Comparison of ENCODE assay signal across 10 mouse cellular contexts in genomic region chr3:146153862-146154611, GRCm38 (mm10). TPM values are rescaled to one million over a fixed set of nuclear protein-coding genes. Genes with fewer than 3 reads are reported as not detected.
DNase-seq lines count a peak whose midpoint lies in the region; ATAC-seq and TF ChIP-seq lines count a peak whose summit lies in the region.
"Had no signal": no experiment of that assay in that cellular context is flagged by ENCODE, and none has a peak within 500 bp of the region (broad histone marks: within the 10 kb centered on the region; RNA-seq: fewer than 3 reads in every experiment).

No protein-coding gene starts in this region.

- peak overlapping the region; percentile 47 for H3K4me2 ChIP-seq in embryonic facial prominence, embryonic 13.5 days
- H3K4me2 ChIP-seq in limb, embryonic 11.5 days (ENCODE audit: low read depth, severe bottlenecking): no peak overlapping the region

- H3K27ac ChIP-seq in spleen, adult 2 months (ENCODE audit: insufficient read depth, low read length): no peak overlapping the region
- no peak overlapping the region; the same call in 1 of the 2 replicates for H3K27ac ChIP-seq in embryonic facial prominence, embryonic 13.5 days
- no peak overlapping the region for H3K27ac ChIP-seq in limb, embryonic 11.5 days (replicated peaks; ENCODE audit: low read depth, low read length)
- H3K27ac ChIP-seq in thymus, adult 2 months (ENCODE audit: control insufficient read depth, insufficient read depth, low read length): no peak overlapping the region
- H3K27ac ChIP-seq: heart, adult 2 months had no signal

- peak overlapping the region; percentile 10; the same call in 1 of the 2 replicates for H3K4me3 ChIP-seq in spleen, adult 2 months (ENCODE audit: extremely low read depth, insufficient read depth, insufficient read length)
- H3K4me3 ChIP-seq in embryonic facial prominence, embryonic 13.5 days: peak overlapping the region; percentile 13; the same call in 1 of the 2 replicates
- H3K4me3 ChIP-seq in limb, embryonic 11.5 days (ENCODE audit: low read depth, low read length): no peak overlapping the region
- H3K4me3 ChIP-seq in thymus, adult 2 months (ENCODE audit: control insufficient read depth, insufficient read depth, low read length): no peak overlapping the region
- H3K4me3 ChIP-seq: heart, adult 2 months had no signal

- H3K9ac ChIP-seq in embryonic facial prominence, embryonic 13.5 days: no peak overlapping the region
- no peak overlapping the region for H3K9ac ChIP-seq in limb, embryonic 11.5 days (ENCODE audit: low read length)

- H3K9me3 ChIP-seq in embryonic facial prominence, embryonic 13.5 days: no peaks in the 10 kb centered on the region
- no peaks in the 10 kb centered on the region for H3K9me3 ChIP-seq in limb, embryonic 11.5 days (ENCODE audit: control insufficient read depth, low read length)

- no peak for DNase-seq in spleen, adult 2 months (ENCODE audit: low read depth in 1 of 2, low spot score in 2 of 2)
- no peak for DNase-seq in spleen, adult 18-20 months
- DNase-seq in limb, embryonic 11.5 days (ENCODE audit: low spot score): peak; percentile 40
- DNase-seq in splenic B cell, adult 2 months (ENCODE audit: low read depth, low spot score): peak; percentile 72
- no peak for DNase-seq in adrenal gland, adult (ENCODE audit: inconsistent age in 2 of 2, low spot score in 1 of 2)
- no peak for DNase-seq in layer of hippocampus, adult 18-20 months (ENCODE audit: low spot score in 2 of 2)
- DNase-seq in thymus, adult 2 months: no peak

- ATAC-seq in embryonic facial prominence, embryonic 13.5 days (ENCODE audit: insufficient number of reproducible peaks, insufficient read depth, low FRiP score, low TSS enrichment, low read depth): peak; percentile 53; the same call in 1 of the 2 replicates
- no peak for ATAC-seq in limb, embryonic 11.5 days (ENCODE audit: insufficient number of reproducible peaks, low FRiP score, low TSS enrichment, low read depth)

- 18% methylated on average over 12 of the region's 12 CpGs for WGBS in spleen, adult 2 months
- 10% methylated on average over 11 of the region's 12 CpGs for WGBS in embryonic facial prominence, embryonic 13.5 days
- WGBS in limb, embryonic 11.5 days: 40% methylated on average over 11 of the region's 12 CpGs
- WGBS in thymus, adult 2 months: 23% methylated on average over 12 of the region's 12 CpGs

- H3K36me3 ChIP-seq in spleen, adult 2 months (ENCODE audit: control insufficient read depth, insufficient read depth, low read length): no peaks in the 10 kb centered on the region
- H3K36me3 ChIP-seq in embryonic facial prominence, embryonic 13.5 days: no peaks in the 10 kb centered on the region
- no peaks in the 10 kb centered on the region for H3K36me3 ChIP-seq in limb, embryonic 11.5 days (ENCODE audit: control insufficient read depth, insufficient read depth, low read length)
- no peaks in the 10 kb centered on the region for H3K36me3 ChIP-seq in splenic B cell, adult 2 months (ENCODE audit: control insufficient read depth, insufficient read depth, low read length, poor library complexity, severe bottlenecking)
- no peaks in the 10 kb centered on the region for H3K36me3 ChIP-seq in thymus, adult 2 months (ENCODE audit: control insufficient read depth, insufficient read depth, low read length)

- no peak for TF ChIP-seq CTCF in spleen, adult 2 months (IDR thresholded peaks at IDR 0.05; ENCODE audit: extremely low read depth, insufficient read depth, insufficient read length, insufficient replicate concordance)
- no peak for TF ChIP-seq CTCF in thymus, adult 2 months (IDR thresholded peaks at IDR 0.05; ENCODE audit: borderline replicate concordance, control insufficient read depth, extremely low read depth, insufficient read depth, low read length, poor library complexity)

- no peak for TF ChIP-seq POLR2A in spleen, adult 2 months (IDR thresholded peaks at IDR 0.05; ENCODE audit: low read depth, low read length)
- TF ChIP-seq POLR2A in thymus, adult 2 months (IDR thresholded peaks at IDR 0.05; ENCODE audit: control insufficient read depth, extremely low read depth, insufficient read depth, low read length, poor library complexity): no peak

- peaks cover 29% of the 10 kb centered on the region for H3K4me1 ChIP-seq in spleen, adult 2 months (ENCODE audit: control insufficient read depth, insufficient read depth, insufficient read length)
- H3K4me1 ChIP-seq in embryonic facial prominence, embryonic 13.5 days: peaks cover 26% of the 10 kb centered on the region
- peaks cover 11% of the 10 kb centered on the region for H3K4me1 ChIP-seq in limb, embryonic 11.5 days (ENCODE audit: control insufficient read depth, insufficient read depth, low read length)
- H3K4me1 ChIP-seq in thymus, adult 2 months (replicated peaks; ENCODE audit: control insufficient read depth, insufficient read depth, low read length): peaks cover 53% of the 10 kb centered on the region

- H3K27me3 ChIP-seq in spleen, adult 2 months (ENCODE audit: control insufficient read depth, insufficient read depth, low read length): no peaks in the 10 kb centered on the region
- peaks cover 69% of the 10 kb centered on the region for H3K27me3 ChIP-seq in embryonic facial prominence, embryonic 13.5 days
- H3K27me3 ChIP-seq in limb, embryonic 11.5 days (ENCODE audit: control insufficient read depth, insufficient read depth, low read length): no peaks in the 10 kb centered on the region
- no peaks in the 10 kb centered on the region for H3K27me3 ChIP-seq in splenic B cell, adult 2 months (ENCODE audit: control insufficient read depth, insufficient read depth, low read length, poor library complexity, severe bottlenecking)
- H3K27me3 ChIP-seq in thymus, adult 2 months (ENCODE audit: control insufficient read depth, insufficient read depth, low read length): no peaks in the 10 kb centered on the region

RNA-seq across cellular contexts. Expression of gene Mcoln2, which starts 4.4 kb away (rescaled TPM):
- polyA plus RNA-seq in spleen, adult 2 months (2012; rRNA removed): 6.6 and 8.2 TPM in 2 replicates
- 0.51 and 0.58 TPM in 2 replicates for polyA plus RNA-seq in embryonic facial prominence, embryonic 13.5 days (2015; fragmentation: Nextera tagmentation; extraction: Ambion mirVana)
- 0.63 and 1.1 TPM in 2 replicates for polyA plus RNA-seq in limb, embryonic 11.5 days (2014; fragmentation: Nextera tagmentation; extraction: Ambion mirVana)
- not detected for total RNA-seq in layer of hippocampus, adult 18-20 months (2021)
- polyA plus RNA-seq in thymus, adult 2 months (2012; rRNA removed): 3.3 and 3.5 TPM in 2 replicates

RNA-seq across cellular contexts. Expression of gene Mcoln3, which starts 36.8 kb away (rescaled TPM):
- polyA plus RNA-seq in spleen, adult 2 months (2012; rRNA removed): 3.2 and 4.1 TPM in 2 replicates
- 3.9 and 5.7 TPM in 2 replicates for polyA plus RNA-seq in embryonic facial prominence, embryonic 13.5 days (2015; fragmentation: Nextera tagmentation; extraction: Ambion mirVana)
- polyA plus RNA-seq in limb, embryonic 11.5 days (2014; fragmentation: Nextera tagmentation; extraction: Ambion mirVana): 6.3 and 7.2 TPM in 2 replicates
- total RNA-seq in layer of hippocampus, adult 18-20 months (2021): not detected
- 5.9 and 6.1 TPM in 2 replicates for polyA plus RNA-seq in thymus, adult 2 months (2012; rRNA removed)
- total RNA-seq: heart, adult 2 months had no signal
- polyA plus RNA-seq: heart, adult 2 months had no signal

RNA-seq across cellular contexts. Expression of gene Wdr63, which starts 46.1 kb away (rescaled TPM):
- not detected in 2 replicates for polyA plus RNA-seq in spleen, adult 2 months (2012; rRNA removed)
- polyA plus RNA-seq in embryonic facial prominence, embryonic 13.5 days (2015; fragmentation: Nextera tagmentation; extraction: Ambion mirVana): 0.48 TPM in 1 of 2 replicates, not detected in the other
- polyA plus RNA-seq in limb, embryonic 11.5 days (2014; fragmentation: Nextera tagmentation; extraction: Ambion mirVana): not detected in 2 replicates
- 1 to 10 TPM; 1.1 TPM for total RNA-seq in layer of hippocampus, adult 18-20 months (2021)
- polyA plus RNA-seq in thymus, adult 2 months (2012; rRNA removed): 0.03 TPM in 1 of 2 replicates, not detected in the other
- total RNA-seq: heart, adult 2 months had no signal
- polyA plus RNA-seq: liver, embryonic 16.5 days had no signal

Comparison
In these comparisons a context has a peak if more than half of its experiments do, and no peak if none do; other contexts are left out.
1. DNase-seq: peak in limb, embryonic 11.5 days (single experiment) and splenic B cell, adult 2 months (single experiment); none in spleen, adult 2 months (0 of 2), spleen, adult 18-20 months (0 of 2), adrenal gland, adult (0 of 2), layer of hippocampus, adult 18-20 months (0 of 2) and thymus, adult 2 months (single experiment).
2. H3K4me3 ChIP-seq: peak in spleen, adult 2 months (single experiment) and embryonic facial prominence, embryonic 13.5 days (single experiment); none in limb, embryonic 11.5 days (single experiment) and thymus, adult 2 months (single experiment).